Mouse (Mus musculus): ENCODE measurements at regions not wholly inside any gene's neighbourhood (a gene's known extent, or its start where the extent isn't known, plus 50 kb on each side); places are given as distances from the start of the nearest gene placed in this dataset.

DNA sequence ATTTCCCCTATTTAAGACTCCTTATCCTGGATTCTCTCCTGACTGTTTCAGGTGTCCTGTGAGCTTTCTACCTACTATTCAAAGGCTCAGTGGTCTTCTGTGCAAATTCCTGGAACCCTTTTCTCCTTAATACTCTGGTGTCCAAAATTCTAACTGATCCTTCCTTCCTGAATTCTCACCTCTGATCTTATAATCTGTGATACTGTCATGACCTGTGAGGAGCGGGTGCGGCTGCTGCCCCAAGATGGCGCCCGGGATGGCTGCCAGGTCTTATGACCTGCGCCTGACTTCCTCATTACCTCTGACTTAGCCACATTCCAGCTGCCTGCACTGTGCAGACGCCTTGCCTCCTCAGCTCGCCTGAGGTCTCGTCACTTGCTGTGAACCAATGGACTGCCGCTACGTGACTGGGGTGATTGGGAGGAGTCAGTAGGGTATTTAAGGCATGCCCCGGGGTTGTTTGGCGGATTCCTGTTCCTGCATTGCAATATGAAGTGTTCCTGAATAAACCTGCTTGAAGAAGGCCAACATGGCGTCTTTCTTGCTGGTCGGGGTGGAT, 131.2 kb downstream of the Ptbp2 start:
- DNase-seq = no peak

DNA sequence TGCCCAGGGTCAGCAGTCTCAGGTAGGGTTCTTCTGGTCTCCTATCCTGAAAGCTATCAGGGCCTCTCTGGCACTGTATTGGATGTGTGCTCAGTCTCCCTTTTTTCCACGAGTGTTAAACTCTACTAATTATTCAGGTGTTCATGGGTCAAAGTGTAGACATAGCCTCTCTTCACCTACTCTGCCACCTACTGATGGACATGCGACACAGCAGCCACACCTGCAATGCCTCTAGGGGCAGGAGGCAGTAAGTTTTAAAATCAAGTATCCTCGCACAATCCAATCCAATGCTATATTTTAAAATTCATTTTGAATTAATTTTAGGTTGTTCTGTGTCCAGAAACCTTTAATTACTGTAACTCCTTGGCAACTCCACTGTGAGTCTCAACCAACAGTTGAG, 145.6 kb downstream of the Ptbp2 start:
- no peak for DNase-seq

DNA sequence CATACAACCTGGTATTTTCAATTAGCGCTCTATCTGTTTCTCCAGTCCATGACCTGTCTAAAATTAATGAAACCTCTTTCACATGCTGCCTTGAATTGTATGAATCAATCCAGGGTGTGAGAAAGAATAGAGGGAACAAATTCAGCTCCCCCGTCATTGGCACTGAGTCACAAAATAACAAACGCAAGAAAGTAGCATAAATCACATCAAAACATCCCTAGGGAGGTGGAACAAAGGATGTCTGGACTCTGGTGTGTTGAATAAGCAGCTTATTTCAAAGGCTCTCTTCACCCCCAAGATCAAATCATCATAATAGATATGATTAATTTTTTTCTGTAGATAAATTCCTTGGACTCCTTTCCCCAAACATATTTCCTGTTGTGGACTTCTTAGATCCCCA, 148.6 kb downstream of the Ptbp2 start:
- no peak for DNase-seq

DNA sequence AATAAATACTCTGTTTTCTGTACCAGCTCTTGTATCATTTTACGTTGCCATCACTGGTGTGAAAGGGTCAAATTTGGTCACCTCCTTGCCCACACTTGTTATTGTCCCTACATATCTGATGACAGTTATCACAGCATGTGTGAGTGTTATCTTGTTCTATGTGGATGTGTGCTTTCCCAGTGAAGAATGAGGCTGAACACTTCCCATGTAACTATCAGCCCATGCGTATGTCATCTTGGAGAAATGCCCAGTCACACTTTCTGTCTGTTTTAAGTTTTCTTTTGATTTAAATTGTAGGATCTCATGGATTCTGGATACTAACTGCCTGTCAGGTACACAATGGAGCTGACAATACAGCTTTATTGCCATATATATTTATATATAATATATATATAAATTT, 150.8 kb downstream of the Ptbp2 start:
- no peak for DNase-seq

DNA sequence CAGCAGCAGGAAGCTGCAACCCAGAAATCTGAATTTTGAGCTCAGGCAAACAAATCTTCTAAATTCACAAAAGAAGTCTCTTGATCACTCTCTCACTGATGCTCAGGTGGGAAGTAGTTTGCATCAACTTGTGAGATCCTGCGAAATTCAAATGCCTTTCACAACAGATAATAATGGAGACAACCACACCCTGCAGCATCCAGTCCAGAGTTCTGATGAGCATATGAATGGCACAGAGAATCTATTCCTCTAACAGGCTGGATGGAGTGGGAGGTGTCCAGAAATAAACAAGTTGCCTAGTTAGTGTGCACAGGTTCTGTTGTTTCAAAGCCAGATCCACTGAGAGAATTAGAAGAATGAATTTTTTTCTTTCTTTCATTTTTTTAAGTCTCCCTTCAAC, 178.2 kb downstream of the Ptbp2 start:
- DNase-seq = no peak

DNA sequence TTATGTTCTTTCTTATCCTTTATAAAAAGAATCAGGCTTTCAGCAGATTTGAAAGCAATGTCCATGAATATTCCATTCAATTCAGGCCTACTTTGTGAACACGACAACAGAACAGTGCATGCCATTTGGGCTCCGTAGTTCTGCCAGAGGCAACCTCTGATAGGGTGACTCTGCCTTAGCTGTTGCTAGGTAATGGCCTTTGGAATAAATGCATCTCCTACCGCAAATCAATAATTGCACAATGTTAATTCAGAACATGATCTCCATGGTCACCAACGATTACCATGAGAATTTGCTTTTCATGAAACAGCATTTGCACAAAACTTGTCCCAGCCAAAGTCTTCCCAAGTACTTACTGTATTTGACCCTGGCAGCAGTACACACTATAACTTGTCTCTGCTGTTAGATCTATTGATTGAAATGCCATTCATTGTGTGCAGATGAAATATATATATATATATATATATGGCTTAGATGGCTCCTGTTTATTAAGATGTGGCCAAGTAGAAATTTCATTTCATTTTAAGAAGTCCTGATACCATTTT, 195.3 kb downstream of the Ptbp2 start:
- DNase-seq = no peak

DNA sequence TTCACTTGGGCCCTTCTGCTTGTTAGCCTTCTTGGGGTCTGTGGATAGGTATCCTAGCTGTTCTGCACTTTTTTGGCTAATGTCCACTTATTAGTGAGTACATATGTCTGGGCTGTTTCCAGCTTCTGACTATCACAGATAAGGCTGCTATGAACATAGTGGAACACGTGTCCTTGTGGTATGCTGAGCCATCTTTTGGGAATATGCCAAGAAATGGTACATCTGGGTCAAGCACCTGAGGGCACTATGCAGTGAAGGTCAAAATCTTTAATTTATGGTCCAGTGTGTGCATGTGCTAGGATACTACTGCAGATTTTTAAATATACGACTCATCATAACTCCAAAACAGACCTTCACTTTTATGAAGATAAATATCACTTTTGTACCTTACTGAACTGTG, 196.3 kb downstream of the Ptbp2 start:
- DNase-seq = no peak

DNA sequence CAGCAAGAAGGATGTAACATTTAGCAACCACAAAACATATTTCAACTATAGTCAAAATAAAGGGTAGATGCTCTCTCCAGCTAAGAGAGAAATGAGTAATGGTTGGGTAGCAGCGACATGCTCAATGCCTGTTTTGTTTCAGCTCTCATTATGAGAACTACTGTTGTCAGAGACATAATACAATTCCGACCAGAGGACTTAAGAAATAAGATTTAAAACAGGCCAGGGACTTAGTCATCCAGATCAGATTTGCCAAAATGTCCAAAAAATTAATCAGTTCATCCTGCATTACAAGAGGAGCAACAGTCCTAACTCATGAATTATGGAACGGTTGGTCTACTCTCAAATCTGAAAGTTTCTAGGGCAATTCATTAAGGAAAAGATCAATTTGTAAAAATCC, 208.8 kb downstream of the Ptbp2 start:
- DNase-seq = no peak

DNA sequence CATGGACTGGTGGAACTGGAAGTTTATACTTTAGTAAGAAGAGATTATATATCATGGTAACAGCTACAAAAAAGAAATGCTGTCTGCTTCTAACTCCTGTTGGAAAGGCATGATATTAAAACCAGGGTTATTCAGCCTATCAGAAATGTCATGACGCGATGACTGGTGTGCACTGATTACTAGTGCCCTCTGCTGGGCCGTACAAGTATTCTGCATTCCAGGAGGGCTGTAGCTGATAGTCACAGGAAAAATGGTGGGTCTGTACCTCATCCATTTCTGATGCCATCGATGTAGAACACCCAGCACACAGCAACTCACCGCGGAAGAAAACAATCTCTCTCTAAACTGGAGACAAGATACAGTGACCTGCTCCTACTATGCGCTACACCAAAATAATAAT, 246.4 kb downstream of the Ptbp2 start:
- DNase-seq = no peak

DNA sequence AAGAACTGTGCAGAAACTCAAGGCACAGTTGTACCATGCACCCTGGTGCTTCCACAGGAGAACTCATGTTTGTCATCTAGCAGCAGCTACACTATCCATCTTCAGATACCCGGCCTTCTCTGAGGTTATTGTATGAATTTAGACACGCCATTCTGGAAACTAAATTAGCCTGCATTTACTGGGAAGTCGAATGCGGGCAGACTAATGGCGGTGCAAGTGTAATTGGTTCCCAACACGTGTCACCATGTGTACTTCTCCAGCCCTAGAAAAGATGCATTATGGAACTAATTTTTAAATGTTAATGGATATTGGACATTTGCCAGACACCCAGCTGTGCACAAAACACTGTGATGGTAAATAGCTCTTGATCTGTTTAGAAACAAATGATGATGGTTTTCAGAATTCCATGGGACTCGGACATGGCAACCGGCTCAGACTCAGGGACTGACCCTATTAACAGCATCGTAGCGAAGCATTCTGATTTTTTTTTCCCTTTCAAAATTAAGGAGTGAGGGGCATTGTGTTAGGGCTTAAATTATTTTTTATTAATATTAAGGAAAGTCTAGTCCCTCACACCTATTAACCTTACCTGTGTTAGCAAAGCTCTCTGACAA, 259.6 kb downstream of the Ptbp2 start:
- no peak for DNase-seq

DNA sequence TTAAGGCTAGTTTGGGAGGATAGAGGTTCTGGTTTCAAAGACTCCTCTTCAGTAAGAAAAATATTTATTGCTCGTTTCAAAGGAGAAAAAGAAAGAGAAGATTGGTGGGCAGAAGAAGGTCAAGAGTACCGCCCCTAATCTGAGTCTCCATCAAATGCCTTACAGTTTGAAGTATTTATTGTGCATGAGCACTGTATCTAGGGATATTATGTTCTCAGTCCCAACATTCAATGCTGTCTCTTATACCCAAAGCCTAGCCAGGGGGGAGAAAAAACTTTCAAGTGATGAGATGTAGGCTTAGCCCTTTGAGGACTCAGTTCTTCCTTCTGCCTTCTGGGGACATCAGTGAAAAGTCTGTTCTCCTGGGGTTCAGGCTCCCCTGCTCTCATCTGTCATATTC, 271.7 kb downstream of the Ptbp2 start:
- DNase-seq = peak; percentile 3

DNA sequence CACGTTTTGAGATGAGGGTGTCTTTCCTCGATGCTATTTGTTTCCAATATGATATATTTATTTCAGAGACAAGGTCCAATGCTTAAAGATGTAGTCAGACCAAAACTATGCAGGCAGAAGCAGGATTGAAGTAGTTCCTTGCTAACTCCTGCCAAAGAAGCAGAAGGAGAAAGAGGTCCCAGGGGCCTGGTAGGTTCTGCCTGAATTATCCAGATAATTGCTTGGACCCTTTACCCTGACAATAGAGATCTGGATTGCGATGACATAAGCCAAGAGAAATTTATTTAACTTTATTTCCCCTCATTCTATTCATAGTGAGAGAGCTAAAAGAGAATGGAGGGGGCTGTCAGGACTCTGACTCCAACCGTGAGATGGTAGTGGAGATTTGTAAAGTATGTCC, 275.1 kb downstream of the Ptbp2 start:
- no peak for DNase-seq

DNA sequence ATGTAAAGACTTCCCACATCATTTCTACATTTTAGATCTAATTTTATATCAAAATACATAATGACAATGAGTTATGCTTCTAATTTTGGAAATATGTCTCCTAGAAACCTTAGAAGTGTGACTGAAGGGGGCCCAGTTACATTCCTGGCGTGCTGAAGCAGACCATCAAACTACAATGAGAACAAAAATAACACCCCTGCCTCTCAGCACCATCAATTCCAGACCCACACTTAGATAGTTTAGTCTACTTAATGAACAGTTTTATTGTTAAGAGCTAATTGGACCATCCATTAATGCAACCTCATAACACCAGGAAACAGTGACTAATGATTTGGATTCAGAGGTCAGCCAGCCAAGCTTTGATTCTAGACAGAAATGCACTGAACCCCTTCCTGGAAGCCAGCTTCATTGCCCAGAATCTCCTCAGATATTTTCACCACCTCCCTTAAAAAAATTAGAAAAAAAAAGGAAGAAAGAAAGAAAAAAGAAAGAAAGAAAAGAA, 280.7 kb downstream of the Ptbp2 start:
- DNase-seq = no peak

DNA sequence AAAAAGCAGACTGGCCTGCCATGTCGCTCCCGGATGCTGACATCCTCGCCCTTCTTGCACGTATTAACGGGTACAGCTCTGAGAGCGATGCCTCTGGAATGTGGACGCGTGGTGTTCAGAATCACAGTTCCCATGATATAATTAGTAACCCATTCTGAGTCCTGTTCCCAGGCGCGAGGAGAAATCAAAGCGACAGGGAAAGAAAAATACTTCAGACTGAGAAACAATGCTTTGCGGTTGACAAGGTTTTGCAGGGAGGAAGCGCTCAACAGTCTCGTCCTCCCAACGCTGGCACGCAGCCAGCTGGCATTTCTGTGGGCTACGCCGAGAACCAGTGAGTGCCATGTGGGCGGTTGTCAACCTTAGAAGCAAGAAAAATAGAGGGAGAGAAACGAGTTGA, 285.6 kb downstream of the Ptbp2 start:
- peak; percentile 8 for DNase-seq

DNA sequence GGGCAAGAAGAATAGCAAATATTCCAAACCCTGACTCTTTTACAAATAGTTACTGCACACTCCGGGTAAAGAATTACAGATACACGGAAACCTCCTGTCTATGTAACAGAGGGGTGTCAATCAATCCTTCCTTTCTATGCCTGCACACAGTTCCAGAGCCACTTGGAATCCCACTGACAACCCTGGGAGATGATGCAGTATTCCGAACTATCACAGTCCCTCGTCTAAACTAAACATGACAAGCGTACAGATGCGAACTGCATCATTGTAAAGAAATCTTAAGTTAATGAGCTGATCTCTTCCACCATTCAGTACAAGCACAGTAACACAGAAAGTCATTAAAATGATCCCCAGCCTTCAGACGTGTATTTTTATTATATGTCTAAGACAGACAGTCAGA, 286.4 kb downstream of the Ptbp2 start:
- DNase-seq = no peak

DNA sequence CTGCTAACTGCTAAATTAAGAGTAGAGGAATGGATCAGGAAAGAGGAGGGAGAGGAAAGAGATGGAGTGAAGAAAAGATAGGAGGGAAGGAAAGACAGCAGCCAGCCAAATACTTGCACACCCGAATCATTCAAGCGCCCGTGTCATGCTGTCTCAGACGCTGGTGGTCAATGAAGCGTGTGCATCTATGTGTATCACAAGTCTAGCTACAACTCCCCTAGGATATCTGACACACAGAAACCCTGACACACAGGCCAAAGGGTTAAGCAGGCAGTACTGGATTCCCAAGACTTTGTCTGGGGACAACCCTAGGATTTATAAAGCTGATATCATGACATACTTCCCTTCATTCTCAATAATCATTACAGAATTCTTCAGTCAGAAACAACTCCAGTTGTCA, 289.7 kb downstream of the Ptbp2 start:
- no peak for DNase-seq

DNA sequence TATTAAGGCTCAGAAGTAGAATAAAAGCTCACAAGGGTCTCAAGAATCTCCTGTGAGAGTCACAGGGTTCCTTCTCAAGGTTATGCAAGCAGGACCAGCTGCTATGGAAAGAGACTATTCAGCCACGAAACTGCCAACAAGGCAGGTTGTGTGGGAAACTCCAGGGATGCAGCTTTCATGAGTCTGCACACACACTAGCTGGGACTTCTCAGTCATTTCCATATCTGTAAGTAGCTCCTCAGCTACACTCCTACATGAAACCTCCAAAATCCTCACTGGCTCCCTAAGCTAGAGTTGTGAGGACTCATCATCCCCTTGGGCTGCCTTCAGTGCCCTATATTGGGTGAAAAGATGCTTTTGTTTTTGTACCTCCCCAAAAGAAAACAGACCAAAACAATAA, 291.6 kb downstream of the Ptbp2 start:
- no peak for DNase-seq

DNA sequence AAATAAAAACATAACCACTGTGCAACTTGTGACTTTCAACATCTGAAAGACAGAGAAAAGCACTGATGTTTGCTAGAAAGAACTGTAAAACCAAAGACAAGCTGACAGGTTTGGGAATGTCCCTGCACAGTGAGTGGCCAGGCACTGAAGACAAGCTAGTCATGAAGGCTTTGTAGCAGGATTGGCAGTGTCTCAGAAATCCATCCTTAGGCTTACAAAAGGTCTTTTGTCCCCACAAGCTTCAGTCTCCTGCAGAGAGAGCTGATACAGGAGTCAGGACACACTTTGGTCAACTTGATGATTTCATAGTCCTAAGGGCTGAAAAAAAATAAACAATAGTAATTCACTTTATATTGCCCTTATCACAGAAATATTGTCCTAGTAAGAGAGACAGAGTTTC, 294.9 kb downstream of the Ptbp2 start:
- DNase-seq = no peak
